Mouse (Mus musculus) hindbrain, embryonic 13.5 days (tissue): ENCODE results near the gene Tmem196. TPM values are rescaled to one million over a fixed set of nuclear protein-coding genes. Genes with fewer than 3 reads are reported as not detected.
"Not testable (repeated sequence)": the region's sequence is repeated elsewhere in the genome, so short reads cannot be mapped to it uniquely, and the experiment has no call there.

Experiments used
- ATAC-seq: fragments of 200-750 bp; cut with Nextera tagmentation; 2 replicates; pipeline ENCODE4 v1.8.0; 2017; ENCODE audit warnings: moderate TSS enrichment; ENCODE audit not compliant: low FRiP score
- H3K27ac ChIP-seq: fragments of 300-500 bp; sonication (generic); 2 replicates; pipeline ENCODE4 v1.5.1; 2015; ENCODE audit warnings: inconsistent platforms, mild to moderate bottlenecking, moderate library complexity
- H3K27me3 ChIP-seq: fragments of 300-500 bp; sonication (generic); 2 replicates; pipeline ENCODE4 v1.6.1; 2015; ENCODE audit warnings: mild to moderate bottlenecking, inconsistent platforms
- H3K36me3 ChIP-seq: fragments of 300-500 bp; sonication (generic); 2 replicates; pipeline ENCODE4 v1.6.1; 2015; ENCODE audit warnings: mild to moderate bottlenecking, inconsistent platforms
- H3K4me1 ChIP-seq: fragments of 300-500 bp; sonication (generic); replicated peaks from 2 replicates; pipeline ENCODE4 v1.6.1; 2015; ENCODE audit warnings: inconsistent platforms
- H3K4me2 ChIP-seq: fragments of 300-500 bp; sonication (generic); 2 replicates; pipeline ENCODE4 v1.6.1; 2015; ENCODE audit warnings: inconsistent platforms, mild to moderate bottlenecking, moderate library complexity
- H3K4me3 ChIP-seq: fragments of 300-500 bp; sonication (generic); 2 replicates; pipeline ENCODE4 v1.5.1; 2015; ENCODE audit warnings: mild to moderate bottlenecking, inconsistent platforms
- H3K9ac ChIP-seq: fragments of 300-500 bp; sonication (generic); 2 replicates; pipeline ENCODE4 v1.6.1; 2015; ENCODE audit warnings: mild to moderate bottlenecking, inconsistent platforms
- H3K9me3 ChIP-seq: fragments of 300-500 bp; sonication (generic); 2 replicates; pipeline ENCODE4 v1.6.1; 2016; ENCODE audit warnings: inconsistent platforms
- WGBS: fragments of 180-500 bp; shearing (Covaris S2); methylation state at CpG from one replicate; pipeline ENCODE4 v1.1.7; 2015; 5-methylcytosine and 5-hydroxymethylcytosine counted together
- polyA plus RNA-seq: library from polyadenylated mRNA; unstranded; fragments of >200 nt; fragmentation: Nextera tagmentation; extraction: Ambion mirVana; gene quantifications from 2 replicates; pipeline ENCODE4 v1.2.1, GENCODE M21; 2015

Tmem196 gene
- 7.8 and 8.4 TPM in 2 replicates for polyA plus RNA-seq

- 1% methylated on average over 25 of the region's 25 CpGs for WGBS
- no peaks in the 10 kb centered on the region for H3K36me3 ChIP-seq
- peak within 1 kb of the TSS; percentile 80 for H3K9ac ChIP-seq
Observed at GRCm38 (mm10) chr12:119945589-119946310, at the start of gene Tmem196. TSS of gene Tmem196 (plus strand) at chr12:119945822.

GRCm38 (mm10) chr12:119946311-119946692 lies 680 bp downstream of the Tmem196 start:
- no peaks in the 10 kb centered on the region for H3K36me3 ChIP-seq
- ATAC-seq, result peak; percentile 83
- peak overlapping the region; percentile 65 for H3K4me3 ChIP-seq
- peak overlapping the region; percentile 80 for H3K9ac ChIP-seq
- H3K4me2 ChIP-seq, result peak overlapping the region; percentile 86
- WGBS, result 0% methylated on average over 14 of the region's 14 CpGs
- peaks cover 6% of the 10 kb centered on the region for H3K4me1 ChIP-seq
- H3K9me3 ChIP-seq, result no peaks in the 10 kb centered on the region
- H3K27me3 ChIP-seq, result no peaks in the 10 kb centered on the region
- H3K27ac ChIP-seq, result peak overlapping the region; percentile 72

More at GRCm38 (mm10) chr12:119945589-119946310, at the start of gene Tmem196:
- peak; percentile 92 for ATAC-seq
- no peaks in the 10 kb centered on the region for H3K9me3 ChIP-seq
- H3K27me3 ChIP-seq, result no peaks in the 10 kb centered on the region
- peak within 1 kb of the TSS; percentile 65 for H3K4me3 ChIP-seq
- H3K27ac ChIP-seq, result peak within 1 kb of the TSS; percentile 72
- H3K4me2 ChIP-seq, result peak within 1 kb of the TSS; percentile 86
- peaks cover 6% of the 10 kb centered on the region for H3K4me1 ChIP-seq

- Histone ChIP-seq H3K9me3 (no peaks in the 10 kb centered on the region), H3K4me2 (no peak overlapping the region), H3K4me3 (no peak overlapping the region), H3K27me3 (no peaks in the 10 kb centered on the region), H3K27ac (no peak overlapping the region), H3K36me3 (no peaks in the 10 kb centered on the region), H3K4me1 (no peaks in the 10 kb centered on the region), H3K9ac (no peak overlapping the region)
- WGBS, result 51% methylated on average over 3 of the region's 3 CpGs
- ATAC-seq, result no peak
Observed at GRCm38 (mm10) chr12:119957041-119957440, 11.4 kb downstream of the Tmem196 start.

- 86% methylated on average over 1 of the region's 1 CpGs for WGBS
- ATAC-seq, result no peak
Observed at GRCm38 (mm10) chr12:119960730-119961129, 15.1 kb downstream of the Tmem196 start.

GRCm38 (mm10) chr12:119965373-119965772 lies 19.8 kb downstream of the Tmem196 start:
- Histone ChIP-seq H3K27ac (no peak overlapping the region), H3K4me3 (no peak overlapping the region), H3K4me2 (no peak overlapping the region), H3K9me3 (no peaks in the 10 kb centered on the region), H3K4me1 (no peaks in the 10 kb centered on the region), H3K9ac (no peak overlapping the region), H3K36me3 (no peaks in the 10 kb centered on the region), H3K27me3 (no peaks in the 10 kb centered on the region)
- ATAC-seq, result no peak

More at GRCm38 (mm10) chr12:119960730-119961129, 15.1 kb downstream of the Tmem196 start:
- no peaks in the 10 kb centered on the region for H3K27me3 ChIP-seq
- no peak overlapping the region for H3K27ac ChIP-seq
- H3K9me3 ChIP-seq, result no peaks in the 10 kb centered on the region
- no peak overlapping the region for H3K9ac ChIP-seq
- H3K4me2 ChIP-seq, result no peak overlapping the region
- no peaks in the 10 kb centered on the region for H3K4me1 ChIP-seq
- H3K36me3 ChIP-seq, result no peaks in the 10 kb centered on the region
- no peak overlapping the region for H3K4me3 ChIP-seq

GRCm38 (mm10) chr12:119970068-119970467 lies 24.4 kb downstream of the Tmem196 start:
- no peak overlapping the region for H3K9ac ChIP-seq
- H3K4me1 ChIP-seq, result no peaks in the 10 kb centered on the region
- H3K4me3 ChIP-seq, result no peak overlapping the region
- no peaks in the 10 kb centered on the region for H3K27me3 ChIP-seq
- no peak overlapping the region for H3K4me2 ChIP-seq
- no peak for ATAC-seq
- H3K27ac ChIP-seq, result no peak overlapping the region
- no peaks in the 10 kb centered on the region for H3K9me3 ChIP-seq
- no peaks in the 10 kb centered on the region for H3K36me3 ChIP-seq

GRCm38 (mm10) chr12:119981731-119982130 lies 36.1 kb downstream of the Tmem196 start:
- no peaks in the 10 kb centered on the region for H3K4me1 ChIP-seq
- no peak overlapping the region for H3K9ac ChIP-seq
- no peak for ATAC-seq
- H3K4me2 ChIP-seq, result no peak overlapping the region
- H3K27ac ChIP-seq, result no peak overlapping the region
- H3K9me3 ChIP-seq, result no peaks in the 10 kb centered on the region
- H3K36me3 ChIP-seq, result no peaks in the 10 kb centered on the region
- no peaks in the 10 kb centered on the region for H3K27me3 ChIP-seq
- WGBS, result 0% methylated on average over 2 of the region's 2 CpGs
- no peak overlapping the region for H3K4me3 ChIP-seq

- no peak overlapping the region for H3K4me3 ChIP-seq
- no peaks in the 10 kb centered on the region for H3K4me1 ChIP-seq
- no peaks in the 10 kb centered on the region for H3K27me3 ChIP-seq
- 86% methylated on average over 1 of the region's 1 CpGs for WGBS
- no peak overlapping the region for H3K4me2 ChIP-seq
- H3K9ac ChIP-seq, result no peak overlapping the region
- H3K36me3 ChIP-seq, result no peaks in the 10 kb centered on the region
- H3K9me3 ChIP-seq, result no peaks in the 10 kb centered on the region
- no peak overlapping the region for H3K27ac ChIP-seq
- ATAC-seq, result no peak
Observed at GRCm38 (mm10) chr12:119998267-119998666, 52.6 kb downstream of the Tmem196 start.

GRCm38 (mm10) chr12:120004280-120004679 lies 58.7 kb downstream of the Tmem196 start:
- Histone ChIP-seq H3K4me3 (no peak overlapping the region), H3K9me3 (no peaks in the 10 kb centered on the region), H3K4me1 (no peaks in the 10 kb centered on the region), H3K36me3 (no peaks in the 10 kb centered on the region), H3K4me2 (no peak overlapping the region), H3K27ac (no peak overlapping the region), H3K9ac (no peak overlapping the region), H3K27me3 (no peaks in the 10 kb centered on the region)
- no peak for ATAC-seq

GRCm38 (mm10) chr12:120014768-120015167 lies 69.1 kb downstream of the Tmem196 start:
- Histone ChIP-seq H3K27me3 (no peaks in the 10 kb centered on the region), H3K4me3 (no peak overlapping the region), H3K9ac (no peak overlapping the region), H3K27ac (peak overlapping the region; percentile 73), H3K4me2 (no peak overlapping the region), H3K4me1 (peaks cover 7% of the 10 kb centered on the region; the same call in 1 of the 2 replicates), H3K9me3 (no peaks in the 10 kb centered on the region), H3K36me3 (no peaks in the 10 kb centered on the region)
- 45% methylated on average over 4 of the region's 4 CpGs for WGBS
- ATAC-seq, result peak; percentile 52

- ATAC-seq, result peak; percentile 72
- Histone ChIP-seq H3K4me3 (no peak overlapping the region), H3K4me1 (peaks cover 7% of the 10 kb centered on the region; the same call in 1 of the 2 replicates), H3K27ac (no peak overlapping the region), H3K36me3 (no peaks in the 10 kb centered on the region), H3K27me3 (no peaks in the 10 kb centered on the region), H3K9ac (no peak overlapping the region), H3K4me2 (no peak overlapping the region), H3K9me3 (no peaks in the 10 kb centered on the region)
- 11% methylated on average over 1 of the region's 1 CpGs for WGBS
Observed at GRCm38 (mm10) chr12:120015201-120015600, 69.6 kb downstream of the Tmem196 start.

GRCm38 (mm10) chr12:120028089-120028959 lies 82.7 kb downstream of the Tmem196 start:
- not testable (repeated sequence) for H3K27me3 ChIP-seq, H3K4me2 ChIP-seq, H3K9ac ChIP-seq, H3K9me3 ChIP-seq, H3K4me1 ChIP-seq, H3K27ac ChIP-seq, H3K4me3 ChIP-seq, H3K36me3 ChIP-seq, ATAC-seq
- 84% methylated on average over 15 of the region's 15 CpGs for WGBS
